Mouse (Mus musculus) CH12.LX (cell line): Measurements from ENCODE around the gene Rnf13. TPM values are rescaled to one million over a fixed set of nuclear protein-coding genes. Genes with fewer than 3 reads are reported as not detected.

Experiments
- DNase-seq: peaks from one replicate; pipeline ENCODE4 v3.0.0-alpha.2; 2013; ENCODE audit errors: extremely low read depth
- H3K27ac ChIP-seq: 2 replicates; pipeline ENCODE4 v1.5.1; 2012; ENCODE audit warnings: low read depth, mild to moderate bottlenecking, control low read depth, moderate library complexity; ENCODE audit not compliant: insufficient read depth
- H3K27me3 ChIP-seq: replicated peaks from 2 replicates; pipeline ENCODE3; 2012; ENCODE audit warnings: inconsistent platforms
- H3K36me3 ChIP-seq, 2 experiments: replicated peaks in 1 of 2; 2 replicates each; pipeline versions ENCODE3 to v1.6.1; 2012; ENCODE audit warnings: inconsistent platforms in 1 of 2, low read length in 1 of 2, mild to moderate bottlenecking in 1 of 2, mixed read lengths in 1 of 2, moderate library complexity in 1 of 2; ENCODE audit not compliant: control insufficient read depth in 1 of 2, insufficient read depth in 1 of 2
- H3K4me1 ChIP-seq, 2 experiments: 2 replicates each; pipeline ENCODE4 v1.6.1; 2012; ENCODE audit warnings: inconsistent platforms in 1 of 2, moderate library complexity in 1 of 2; ENCODE audit not compliant: insufficient read depth in 2 of 2, control insufficient read depth in 1 of 2
- H3K4me2 ChIP-seq: 2 replicates; pipeline ENCODE4 v1.6.1; 2012; ENCODE audit warnings: low read depth, mild to moderate bottlenecking, control low read depth; ENCODE audit not compliant: poor library complexity, insufficient read depth, severe bottlenecking
- H3K4me3 ChIP-seq, 3 experiments: fragments of 150-350 bp in 1 of 3; sonication (generic) in 1 of 3; replicated peaks in 1 of 3; 2 replicates each; pipeline versions ENCODE3 to v1.5.1; 2011 to 2012; ENCODE audit warnings: low read depth in 2 of 3, low read length in 2 of 3, mild to moderate bottlenecking in 2 of 3, moderate library complexity in 2 of 3, control low read depth in 1 of 3, improper control_type of control experiment in 1 of 3, inconsistent platforms in 1 of 3, mixed read lengths in 1 of 3; ENCODE audit not compliant: poor library complexity in 1 of 3
- H3K79me2 ChIP-seq: replicated peaks from 2 replicates; pipeline ENCODE4 v1.6.1; 2012; ENCODE audit warnings: mild to moderate bottlenecking, moderate library complexity; ENCODE audit not compliant: control insufficient read depth, poor library complexity, insufficient read depth, severe bottlenecking; ENCODE audit errors: extremely low read depth
- H3K9ac ChIP-seq: 2 replicates; pipeline ENCODE4 v1.6.1; 2012; ENCODE audit warnings: low read depth, mild to moderate bottlenecking, control low read depth, moderate library complexity; ENCODE audit not compliant: insufficient read depth
- H3K9me3 ChIP-seq: replicated peaks from 2 replicates; pipeline ENCODE3; 2012; ENCODE audit warnings: low read length, inconsistent platforms, mixed read lengths
- E2F4 ChIP-seq: IDR thresholded peaks from 2 replicates; pipeline ENCODE4 v1.6.1; 2011; ENCODE audit warnings: low read depth, low read length, improper control_type of control experiment; ENCODE audit not compliant: insufficient replicate concordance
- ELF1 ChIP-seq: IDR thresholded peaks from 2 replicates; pipeline ENCODE4 v1.6.1; 2014; ENCODE audit warnings: low read depth, mild to moderate bottlenecking, inconsistent platforms, low read length, improper control_type of control experiment
- EP300 ChIP-seq: IDR thresholded peaks from 2 replicates; pipeline ENCODE4 v1.6.1; 2011; ENCODE audit warnings: low read length, improper control_type of control experiment
- ETS1 ChIP-seq: conservative IDR thresholded peaks from 2 replicates; pipeline ENCODE4 v1.6.1; 2012; ENCODE audit warnings: low read depth, mild to moderate bottlenecking, inconsistent platforms, low read length, improper control_type of control experiment, moderate library complexity
- KAT2A ChIP-seq: IDR thresholded peaks from 2 replicates; pipeline ENCODE4 v1.6.1; 2012; ENCODE audit warnings: low read length, improper control_type of control experiment, inconsistent platforms; ENCODE audit not compliant: insufficient replicate concordance
- MAFK ChIP-seq: IDR thresholded peaks from 2 replicates; pipeline ENCODE4 v1.6.1; 2011; ENCODE audit warnings: low read length, improper control_type of control experiment; ENCODE audit not compliant: insufficient replicate concordance
- NELFE ChIP-seq: IDR thresholded peaks from 2 replicates; pipeline ENCODE4 v1.6.1; 2011; ENCODE audit warnings: low read depth, low read length, improper control_type of control experiment
- POLR2A ChIP-seq: IDR thresholded peaks from 2 replicates; pipeline ENCODE4 v1.6.1; 2011; ENCODE audit warnings: low read depth, mild to moderate bottlenecking, improper control_type of control experiment, low read length
- POLR2AphosphoS2 ChIP-seq: IDR thresholded peaks from 2 replicates; pipeline ENCODE4 v1.6.1; 2011; ENCODE audit warnings: low read depth, low read length, improper control_type of control experiment
- RAD21 ChIP-seq: IDR thresholded peaks from 2 replicates; pipeline ENCODE4 v1.6.1; 2011; ENCODE audit warnings: low read depth, mild to moderate bottlenecking, low read length, improper control_type of control experiment, moderate library complexity
- RCOR1 ChIP-seq: conservative IDR thresholded peaks from 2 replicates; pipeline ENCODE4 v1.6.1; 2012; ENCODE audit warnings: low read depth, mild to moderate bottlenecking, inconsistent platforms, low read length, improper control_type of control experiment
- SIN3A ChIP-seq: IDR thresholded peaks from 2 replicates; pipeline ENCODE4 v1.6.1; 2012; ENCODE audit warnings: low read length, improper control_type of control experiment, inconsistent platforms
- SMC3 ChIP-seq: IDR thresholded peaks from 2 replicates; pipeline ENCODE4 v1.6.1; 2011; ENCODE audit warnings: low read depth, low read length, improper control_type of control experiment
- TBP ChIP-seq: conservative IDR thresholded peaks from 2 replicates; pipeline ENCODE4 v1.6.1; 2011; ENCODE audit warnings: low read depth, low read length, improper control_type of control experiment
- TCF12 ChIP-seq: IDR thresholded peaks from 2 replicates; pipeline ENCODE4 v1.6.1; 2014; ENCODE audit warnings: low read depth, mild to moderate bottlenecking, inconsistent platforms, low read length, improper control_type of control experiment
- UBTF ChIP-seq: IDR thresholded peaks from 2 replicates; pipeline ENCODE4 v1.6.1; 2012; ENCODE audit warnings: low read depth, mild to moderate bottlenecking, inconsistent platforms, low read length, improper control_type of control experiment, moderate library complexity
- USF2 ChIP-seq: conservative IDR thresholded peaks from 2 replicates; pipeline ENCODE4 v1.6.1; 2011; ENCODE audit warnings: low read depth, low read length, improper control_type of control experiment
- ZKSCAN1 ChIP-seq: IDR thresholded peaks from 2 replicates; pipeline ENCODE4 v1.6.1; 2012; ENCODE audit warnings: low read depth, inconsistent platforms, low read length, improper control_type of control experiment, borderline replicate concordance
- ZMIZ1 ChIP-seq: IDR thresholded peaks from 2 replicates; pipeline ENCODE4 v1.6.1; 2012; ENCODE audit warnings: low read depth, mild to moderate bottlenecking, inconsistent platforms, low read length, improper control_type of control experiment
- dilution Hi-C: fragments of 300-500 bp; cut with MboI; formaldehyde crosslinking; loops from 2 replicates; pipeline ENCODE4 v1.14.3; 2020; ENCODE audit warnings: low sequenced_read_pairs; ENCODE audit not compliant: extremely low pct_unique_long_range_greater_than_20kb, extremely low pct_ligation_motif_present
- in situ Hi-C: fragments of 300-500 bp; cut with MboI; formaldehyde crosslinking; loops from 3 replicates; pipeline ENCODE4 v1.14.3; 2019; ENCODE audit warnings: low sequenced_read_pairs, low pct_ligation_motif_present, low pct_unique_long_range_greater_than_20kb, mixed read lengths
- polyA plus RNA-seq: library from polyadenylated mRNA; unstranded; fragments of >175 nt; gene quantifications from 2 replicates; pipeline ENCODE4 v1.2.1, GENCODE M21; 2012; ENCODE audit warnings: low read depth; ENCODE audit not compliant: insufficient read length
- total RNA-seq, 2 experiments: library from RNA; depleted of rRNA; stranded (reverse); fragments of 300-350 nt in 1 of 2; fragments of >200 nt in 1 of 2; gene quantifications; 2 replicates each; pipeline ENCODE4 v1.2.3; 2012 to 2014

The Rnf13 gene
- total and polyA plus RNA-seq, 3 experiments, result 16.2 to 45.2 (median 23.3) TPM

DNA sequence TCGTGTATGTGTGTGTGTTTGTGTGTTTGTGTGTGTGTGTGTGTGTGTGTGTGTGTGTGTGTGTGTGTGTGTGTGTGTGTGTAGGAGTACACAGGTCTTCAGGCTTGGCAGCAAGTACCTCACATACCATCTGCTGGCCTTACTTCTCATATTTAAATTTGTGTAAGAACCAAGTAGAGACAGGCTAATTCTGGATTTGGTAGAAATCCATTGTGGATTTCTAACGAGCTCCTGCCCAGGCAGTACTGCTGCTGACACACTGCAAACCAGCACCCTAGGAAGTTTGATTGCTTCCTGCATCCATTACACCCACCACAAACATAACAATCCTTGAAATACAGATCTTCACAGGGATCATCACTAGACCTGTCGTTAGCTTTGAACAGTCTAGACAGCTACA lies 147.1 kb downstream of the Rnf13 start:
- DNase-seq, result no peak
- H3K4me2 ChIP-seq, result no peak overlapping the region
- H3K79me2 ChIP-seq, result no peaks in the 10 kb centered on the region
- H3K27me3 ChIP-seq, result no peaks in the 10 kb centered on the region
- no peaks in the 10 kb centered on the region for H3K4me1 ChIP-seq
- no peaks in the 10 kb centered on the region for H3K36me3 ChIP-seq
- in situ Hi-C loops (no loop called here), dilution Hi-C loops (no loop called here)
- TF ChIP-seq TCF12 (no peak), TBP (no peak), RAD21 (no peak), E2F4 (no peak), EP300 (no peak), UBTF (no peak), NELFE (no peak), ZMIZ1 (no peak), POLR2AphosphoS2 (no peak), MAFK (no peak), SMC3 (no peak), ZKSCAN1 (no peak), USF2 (no peak), POLR2A (no peak), RCOR1 (no peak), ELF1 (no peak), SIN3A (no peak), ETS1 (no peak), KAT2A (no peak)
- H3K27ac ChIP-seq, result no peak overlapping the region
- no peak overlapping the region for H3K4me3 ChIP-seq
- no peaks in the 10 kb centered on the region for H3K9me3 ChIP-seq
- H3K9ac ChIP-seq, result no peak overlapping the region

Other genes starting within 250 kb of the Rnf13 start
- gene Wwtr1, start 160.2 kb upstream of the Rnf13 start, total RNA-seq (2012; rRNA removed), result 8.3 and 12.8 TPM in 2 replicates
- gene Wwtr1, start 160.2 kb upstream of the Rnf13 start, total RNA-seq (2014; rRNA removed), result 14.8 and 16.2 TPM in 2 replicates
- 13.3 and 13.5 TPM in 2 replicates for gene Wwtr1, start 160.2 kb upstream of the Rnf13 start, polyA plus RNA-seq
- 35.3 and 44.4 TPM in 2 replicates for gene Commd2, start 84.3 kb upstream of the Rnf13 start, total RNA-seq (2012; rRNA removed)
- 65.3 and 69.1 TPM in 2 replicates for gene Commd2, start 84.3 kb upstream of the Rnf13 start, total RNA-seq (2014; rRNA removed)
- 53.2 and 63.5 TPM in 2 replicates for gene Commd2, start 84.3 kb upstream of the Rnf13 start, polyA plus RNA-seq
- not detected in 2 replicates for gene Ankub1, start 43.3 kb upstream of the Rnf13 start, total RNA-seq (2012; rRNA removed)
- gene Ankub1, start 43.3 kb upstream of the Rnf13 start, total RNA-seq (2014; rRNA removed), result 0.28 TPM in 1 of 2 replicates, not detected in the other
- 0.14 and 0.20 TPM in 2 replicates for gene Ankub1, start 43.3 kb upstream of the Rnf13 start, polyA plus RNA-seq
- gene Pfn2, start 112.0 kb downstream of the Rnf13 start, total RNA-seq (2012; rRNA removed), result 19.1 and 24.4 TPM in 2 replicates
- gene Pfn2, start 112.0 kb downstream of the Rnf13 start, total RNA-seq (2014; rRNA removed), result 197 and 206 TPM in 2 replicates
- gene Pfn2, start 112.0 kb downstream of the Rnf13 start, polyA plus RNA-seq, result 142 and 165 TPM in 2 replicates